In genomic region chr2:167532131-167532530, GRCm38 (mm10) we compare ENCODE assay signal across 8 mouse cellular contexts. TPM values are rescaled to one million over a fixed set of nuclear protein-coding genes. Genes with fewer than 3 reads are reported as not detected.
DNase-seq lines count a peak whose midpoint lies in the region; TF ChIP-seq lines count a peak whose summit lies in the region.

No protein-coding gene starts in this region.

- TF ChIP-seq POLR2A in small intestine, adult 2 months (IDR thresholded peaks at IDR 0.05; ENCODE audit: low read depth, low read length), result no peak

- no peak overlapping the region for H3K27ac ChIP-seq in embryonic facial prominence, embryonic 10.5 days (replicated peaks)
- H3K27ac ChIP-seq in small intestine, adult 2 months (ENCODE audit: insufficient read depth, low read depth, low read length), result no peak overlapping the region

- H3K27me3 ChIP-seq in embryonic facial prominence, embryonic 10.5 days (replicated peaks; ENCODE audit: low read depth, poor library complexity, severe bottlenecking), result peaks cover 45% of the 10 kb centered on the region
- H3K27me3 ChIP-seq in small intestine, adult 2 months (ENCODE audit: control insufficient read depth, insufficient read depth, low read length), result no peaks in the 10 kb centered on the region

- 19% methylated on average over 13 of the region's 13 CpGs for WGBS in embryonic facial prominence, embryonic 10.5 days
- WGBS in small intestine, adult 2 months, result 23% methylated on average over 13 of the region's 13 CpGs

- peak; percentile 97; the same call in 1 of the 2 replicates for TF ChIP-seq CTCF in small intestine, adult 2 months (IDR thresholded peaks at IDR 0.05; ENCODE audit: extremely low read depth, insufficient read length, insufficient replicate concordance, low read depth, low read length)

- no peaks in the 10 kb centered on the region for H3K36me3 ChIP-seq in embryonic facial prominence, embryonic 10.5 days (replicated peaks)
- H3K36me3 ChIP-seq in small intestine, adult 2 months (ENCODE audit: control insufficient read depth, insufficient read depth, low read length), result no peaks in the 10 kb centered on the region

- H3K9me3 ChIP-seq in embryonic facial prominence, embryonic 10.5 days, result no peaks in the 10 kb centered on the region

- H3K4me3 ChIP-seq in embryonic facial prominence, embryonic 10.5 days, result no peak overlapping the region
- no peak overlapping the region for H3K4me3 ChIP-seq in small intestine, adult 2 months (ENCODE audit: low read depth, low read length)

- H3K4me1 ChIP-seq in embryonic facial prominence, embryonic 10.5 days, result peaks cover 34% of the 10 kb centered on the region
- peaks cover 7% of the 10 kb centered on the region; the same call in 1 of the 2 replicates for H3K4me1 ChIP-seq in small intestine, adult 2 months (ENCODE audit: control insufficient read depth, insufficient read depth, insufficient read length, low read length)

- DNase-seq in adrenal gland, postnatal 10 days, result peak; percentile 74
- no peak for DNase-seq in adrenal gland, adult 2 months
- peak; percentile 31 to 42 for DNase-seq in layer of hippocampus, postnatal 14 days (ENCODE audit: low spot score in 2 of 2)
- no peak for DNase-seq in layer of hippocampus, adult 8-10 months (ENCODE audit: low spot score in 2 of 2)
- DNase-seq in CD8-positive naive resting alpha-beta T cell, adult 2 months (ENCODE audit: low read depth in 2 of 2, low spot score in 2 of 2), result peak; percentile 39 to 51
- DNase-seq in embryonic facial prominence, embryonic 10.5 days (ENCODE audit: low spot score), result peak; percentile 79
- peak; percentile 51 for DNase-seq in kidney, postnatal 14 days

RNA-seq across cellular contexts. Expression of gene Snai1, which starts 5.9 kb away (rescaled TPM):
- 1 to 10 TPM; 6.2 to 8.5 TPM for total RNA-seq in adrenal gland, postnatal 10 days (2021)
- total RNA-seq in adrenal gland, adult 2 months (2021), result 10 to 100 TPM in 1 of 2 experiments, 1 to 10 TPM in 1; 6.7 to 10.1 TPM
- polyA plus RNA-seq in adrenal gland, adult 2 months (2012; rRNA removed), result 45.2 and 45.3 TPM in 2 replicates
- under 1 TPM; 0.53 to 0.79 TPM for total RNA-seq in layer of hippocampus, postnatal 14 days (2021)
- total RNA-seq in layer of hippocampus, adult 8-10 months (2022), result 1 to 10 TPM in 1 of 4 experiments, under 1 TPM in 3; 0.28 to 1.1 (median 0.53) TPM
- polyA plus RNA-seq in embryonic facial prominence, embryonic 10.5 days (2016; fragmentation: Nextera tagmentation; extraction: Ambion mirVana), result 86.3 and 93.8 TPM in 2 replicates
- polyA plus RNA-seq in small intestine, adult 2 months (2012; rRNA removed), result 12.1 and 13.2 TPM in 2 replicates

RNA-seq across cellular contexts. Expression of gene Spata2, which starts 39.4 kb away (rescaled TPM):
- total RNA-seq in adrenal gland, postnatal 10 days (2021), result 10 to 100 TPM; 26.5 to 28.9 TPM
- 10 to 100 TPM; 33.1 to 35.1 TPM for total RNA-seq in adrenal gland, adult 2 months (2021)
- 29.0 and 30.8 TPM in 2 replicates for polyA plus RNA-seq in adrenal gland, adult 2 months (2012; rRNA removed)
- total RNA-seq in layer of hippocampus, postnatal 14 days (2021), result 10 to 100 TPM; 65.3 to 67.2 TPM
- total RNA-seq in layer of hippocampus, adult 8-10 months (2022), result 10 to 100 TPM; 70.1 to 86.1 (median 77.0) TPM
- polyA plus RNA-seq in embryonic facial prominence, embryonic 10.5 days (2016; fragmentation: Nextera tagmentation; extraction: Ambion mirVana), result 19.6 TPM in 2 replicates
- 25.4 and 54.9 TPM in 2 replicates for polyA plus RNA-seq in small intestine, adult 2 months (2012; rRNA removed)

RNA-seq across cellular contexts. Expression of gene Rnf114, which starts 39.7 kb away (rescaled TPM):
- 10 to 100 TPM; 51.0 to 55.9 TPM for total RNA-seq in adrenal gland, postnatal 10 days (2021)
- 10 to 100 TPM; 75.2 to 78.4 TPM for total RNA-seq in adrenal gland, adult 2 months (2021)
- polyA plus RNA-seq in adrenal gland, adult 2 months (2012; rRNA removed), result 64.2 and 70.8 TPM in 2 replicates
- total RNA-seq in layer of hippocampus, postnatal 14 days (2021), result 10 to 100 TPM; 39.1 to 40.5 TPM
- 10 to 100 TPM; 52.1 to 56.4 (median 52.9) TPM for total RNA-seq in layer of hippocampus, adult 8-10 months (2022)
- polyA plus RNA-seq in embryonic facial prominence, embryonic 10.5 days (2016; fragmentation: Nextera tagmentation; extraction: Ambion mirVana), result 133 and 142 TPM in 2 replicates
- polyA plus RNA-seq in small intestine, adult 2 months (2012; rRNA removed), result 50.5 and 116 TPM in 2 replicates

Comparison
In these comparisons a context has a peak if more than half of its experiments do, and no peak if none do; other contexts are left out.
1. DNase-seq: peak in adrenal gland, postnatal 10 days (single experiment), layer of hippocampus, postnatal 14 days (2 of 2), CD8-positive naive resting alpha-beta T cell, adult 2 months (2 of 2), embryonic facial prominence, embryonic 10.5 days (single experiment) and kidney, postnatal 14 days (single experiment); none in adrenal gland, adult 2 months (single experiment) and layer of hippocampus, adult 8-10 months (0 of 2).